Mouse (Mus musculus): Measurements from ENCODE around the gene BC048671.

GRCm38 (mm10) chr6:90324026-90324425 is 23.0 kb downstream of the BC048671 start:
- TF ChIP-seq CTCF (IDR thresholded peaks at IDR 0.05; ENCODE audit: control insufficient read depth, insufficient read depth, insufficient replicate concordance, low read depth, low read length) = no peak
- TF ChIP-seq POLR2A (IDR thresholded peaks at IDR 0.05; ENCODE audit: control insufficient read depth, low read depth, low read length) = no peak

Data from testis, adult 2 months (tissue).